Mouse (Mus musculus): Measurements from ENCODE around the gene Tatdn2. TPM values are rescaled to one million over a fixed set of nuclear protein-coding genes. Genes with fewer than 3 reads are reported as not detected.

The Tatdn2 gene
- polyA plus RNA-seq, 1 experiment from 2014 or later, result 0.41 TPM

GRCm38 (mm10) chr6:113740236-113741217 lies 43.7 kb downstream of the Tatdn2 start, which contains the start of gene Sec13:
Gene Sec13 (minus strand): TSS chr6:113740743.
- peak within 1 kb of the TSS; percentile 89 for H3K27ac ChIP-seq
- H3K36me3 ChIP-seq, result peaks cover 33% of the 10 kb centered on the region
- peak within 1 kb of the TSS; percentile 87 for H3K4me3 ChIP-seq
- H3K27me3 ChIP-seq (ENCODE audit: insufficient read depth, poor library complexity, severe bottlenecking), result no peaks in the 10 kb centered on the region
- peaks cover 16% of the 10 kb centered on the region for H3K4me1 ChIP-seq (replicated peaks)
- peak; percentile 89 for DNase-seq (ENCODE audit: low spot score)
- 7% methylated on average over 41 of the region's 41 CpGs for WGBS
- H3K9me3 ChIP-seq, result no peaks in the 10 kb centered on the region

- 0 out of 2 replicates have a peak, but pooled peaks cover 8% of the 10 kb centered on the region for H3K27me3 ChIP-seq (ENCODE audit: insufficient read depth, poor library complexity, severe bottlenecking)
Observed at GRCm38 (mm10) chr6:113741425-113741824, 44.6 kb downstream of the Tatdn2 start.

GRCm38 (mm10) chr6:113742321-113742720 lies 45.5 kb downstream of the Tatdn2 start:
- H3K27ac ChIP-seq, result no peak overlapping the region
- DNase-seq (ENCODE audit: low spot score), result no peak
- H3K9me3 ChIP-seq, result no peaks in the 10 kb centered on the region
- peaks cover 8% of the 10 kb centered on the region; the same call in 1 of the 2 replicates for H3K27me3 ChIP-seq (ENCODE audit: insufficient read depth, poor library complexity, severe bottlenecking)
- peaks cover 16% of the 10 kb centered on the region for H3K4me1 ChIP-seq (replicated peaks)
- peaks cover 16% of the 10 kb centered on the region for H3K36me3 ChIP-seq
- H3K4me3 ChIP-seq, result no peak overlapping the region
- WGBS, result 85% methylated on average over 1 of the region's 1 CpGs

More at GRCm38 (mm10) chr6:113741425-113741824, 44.6 kb downstream of the Tatdn2 start:
- Histone ChIP-seq H3K4me3 (no peak overlapping the region), H3K27ac (no peak overlapping the region), H3K9me3 (no peaks in the 10 kb centered on the region), H3K4me1 (replicated peaks) (peaks cover 16% of the 10 kb centered on the region), H3K36me3 (peaks cover 24% of the 10 kb centered on the region)
- WGBS, result 79% methylated on average over 2 of the region's 2 CpGs
- DNase-seq (ENCODE audit: low spot score), result no peak

- WGBS, result 51% methylated on average over 1 of the region's 1 CpGs
Observed at GRCm38 (mm10) chr6:113743111-113743510, 46.3 kb downstream of the Tatdn2 start.

GRCm38 (mm10) chr6:113745117-113745516 lies 48.3 kb downstream of the Tatdn2 start:
- H3K27ac ChIP-seq, result no peak overlapping the region
- no peaks in the 10 kb centered on the region for H3K9me3 ChIP-seq
- DNase-seq (ENCODE audit: low spot score), result no peak
- no peak overlapping the region for H3K4me3 ChIP-seq
- H3K27me3 ChIP-seq (ENCODE audit: insufficient read depth, poor library complexity, severe bottlenecking), result peaks cover 28% of the 10 kb centered on the region
- H3K36me3 ChIP-seq, result no peaks in the 10 kb centered on the region
- peaks cover 21% of the 10 kb centered on the region for H3K4me1 ChIP-seq (replicated peaks)

More at GRCm38 (mm10) chr6:113743111-113743510, 46.3 kb downstream of the Tatdn2 start:
- peaks cover 12% of the 10 kb centered on the region for H3K27me3 ChIP-seq (ENCODE audit: insufficient read depth, poor library complexity, severe bottlenecking)
- H3K4me3 ChIP-seq, result no peak overlapping the region
- no peak for DNase-seq (ENCODE audit: low spot score)
- no peaks in the 10 kb centered on the region for H3K9me3 ChIP-seq
- H3K4me1 ChIP-seq (replicated peaks), result peaks cover 16% of the 10 kb centered on the region
- H3K27ac ChIP-seq, result no peak overlapping the region
- H3K36me3 ChIP-seq, result peaks cover 8% of the 10 kb centered on the region

GRCm38 (mm10) chr6:113747284-113747683 lies 50.4 kb downstream of the Tatdn2 start:
- H3K27me3 ChIP-seq (ENCODE audit: insufficient read depth, poor library complexity, severe bottlenecking), result peaks cover 28% of the 10 kb centered on the region
- DNase-seq (ENCODE audit: low spot score), result no peak
- H3K9me3 ChIP-seq, result no peaks in the 10 kb centered on the region
- no peak overlapping the region for H3K27ac ChIP-seq
- 88% methylated on average over 14 of the region's 14 CpGs for WGBS
- peaks cover 19% of the 10 kb centered on the region for H3K4me1 ChIP-seq (replicated peaks)
- no peaks in the 10 kb centered on the region for H3K36me3 ChIP-seq
- H3K4me3 ChIP-seq, result no peak overlapping the region

GRCm38 (mm10) chr6:113748351-113748750 lies 51.5 kb downstream of the Tatdn2 start:
- H3K9me3 ChIP-seq, result no peaks in the 10 kb centered on the region
- DNase-seq (ENCODE audit: low spot score), result peak; percentile 20
- WGBS, result 28% methylated on average over 26 of the region's 26 CpGs
- H3K27me3 ChIP-seq (ENCODE audit: insufficient read depth, poor library complexity, severe bottlenecking), result peaks cover 28% of the 10 kb centered on the region
- H3K36me3 ChIP-seq, result no peaks in the 10 kb centered on the region
- peak overlapping the region; percentile 30 for H3K4me3 ChIP-seq
- H3K4me1 ChIP-seq (replicated peaks), result peaks cover 19% of the 10 kb centered on the region
- no peak overlapping the region; the same call in 1 of the 2 replicates for H3K27ac ChIP-seq

GRCm38 (mm10) chr6:113749119-113749685 lies 52.4 kb downstream of the Tatdn2 start:
- Histone ChIP-seq H3K9me3 (no peaks in the 10 kb centered on the region), H3K27me3 (ENCODE audit: insufficient read depth, poor library complexity, severe bottlenecking) (peaks cover 28% of the 10 kb centered on the region)
- 57% methylated on average over 17 of the region's 17 CpGs for WGBS

More at GRCm38 (mm10) chr6:113749119-113749685, 52.4 kb downstream of the Tatdn2 start:
- H3K27ac ChIP-seq, result no peak overlapping the region
- H3K36me3 ChIP-seq, result no peaks in the 10 kb centered on the region
- H3K4me3 ChIP-seq, result no peak overlapping the region
- peaks cover 19% of the 10 kb centered on the region for H3K4me1 ChIP-seq (replicated peaks)
- DNase-seq (ENCODE audit: low spot score), result no peak

Other genes with a start within 250 kb of the Tatdn2 start
- gene Il17re, start 238.6 kb upstream of the Tatdn2 start, polyA plus RNA-seq (2016; fragmentation: Nextera tagmentation; extraction: Ambion mirVana), result 1.7 and 2.2 TPM in 2 replicates
- 6.0 and 6.7 TPM in 2 replicates for gene Il17rc, start 225.6 kb upstream of the Tatdn2 start, polyA plus RNA-seq (2016; fragmentation: Nextera tagmentation; extraction: Ambion mirVana)
- 36.7 and 42.5 TPM in 2 replicates for gene Creld1, start 213.8 kb upstream of the Tatdn2 start, polyA plus RNA-seq (2016; fragmentation: Nextera tagmentation; extraction: Ambion mirVana)
- gene Prrt3, start 195.1 kb upstream of the Tatdn2 start, polyA plus RNA-seq (2016; fragmentation: Nextera tagmentation; extraction: Ambion mirVana), result 1.8 TPM in 2 replicates
- gene Emc3, start 165.4 kb upstream of the Tatdn2 start, polyA plus RNA-seq (2016; fragmentation: Nextera tagmentation; extraction: Ambion mirVana), result 79.0 and 81.8 TPM in 2 replicates
- 13.2 and 18.1 TPM in 2 replicates for gene Fancd2, start 165.4 kb upstream of the Tatdn2 start, polyA plus RNA-seq (2016; fragmentation: Nextera tagmentation; extraction: Ambion mirVana)
- gene Fancd2os, start 96.3 kb upstream of the Tatdn2 start, polyA plus RNA-seq (2016; fragmentation: Nextera tagmentation; extraction: Ambion mirVana), result 0.20 and 0.21 TPM in 2 replicates
- 209 and 225 TPM in 2 replicates for gene Brk1, start 92.3 kb upstream of the Tatdn2 start, polyA plus RNA-seq (2016; fragmentation: Nextera tagmentation; extraction: Ambion mirVana)
- 43.0 and 45.8 TPM in 2 replicates for gene Vhl, start 73.1 kb upstream of the Tatdn2 start, polyA plus RNA-seq (2016; fragmentation: Nextera tagmentation; extraction: Ambion mirVana)
- gene Irak2, start 58.6 kb upstream of the Tatdn2 start, polyA plus RNA-seq (2016; fragmentation: Nextera tagmentation; extraction: Ambion mirVana), result 5.1 and 6.8 TPM in 2 replicates
- 0.98 TPM in 1 of 2 replicates, not detected in the other for gene Ghrl, start 22.8 kb downstream of the Tatdn2 start, polyA plus RNA-seq (2016; fragmentation: Nextera tagmentation; extraction: Ambion mirVana)
- 291 and 296 TPM in 2 replicates for gene Sec13, start 43.7 kb downstream of the Tatdn2 start, polyA plus RNA-seq (2016; fragmentation: Nextera tagmentation; extraction: Ambion mirVana)

Data from hindbrain, embryonic 10.5 days (tissue).